21 mouse cellular contexts compared by ENCODE assay signal in the genomic region with DNA sequence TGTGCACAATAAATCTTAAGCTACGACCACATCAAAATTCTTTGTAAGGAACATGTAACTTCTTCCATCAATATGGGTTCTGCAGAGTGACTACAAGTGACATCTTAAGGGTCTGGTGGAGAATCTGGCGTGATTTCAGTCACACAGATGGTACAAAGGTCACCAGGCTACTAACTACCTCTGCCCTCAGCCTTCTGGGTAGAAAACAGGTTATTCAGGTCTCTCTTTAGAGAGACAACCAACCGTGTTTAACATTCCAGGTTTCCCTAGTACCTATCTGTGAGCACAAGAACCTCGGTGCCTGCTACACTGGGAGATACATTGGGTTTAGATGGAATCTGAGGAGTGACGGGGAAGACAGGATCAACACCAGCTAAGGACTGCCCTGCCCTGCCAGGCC. TPM values are rescaled to one million over a fixed set of nuclear protein-coding genes. Genes with fewer than 3 reads are reported as not detected.
DNase-seq lines count a peak whose midpoint lies in the region; ATAC-seq and TF ChIP-seq lines count a peak whose summit lies in the region.
"Had no signal": no experiment of that assay in that cellular context is flagged by ENCODE, and none has a peak within 500 bp of the region (broad histone marks: within the 10 kb centered on the region; RNA-seq: fewer than 3 reads in every experiment).

No protein-coding gene starts in this region.

- H3K27ac ChIP-seq in kidney, adult 2 months (ENCODE audit: insufficient read depth, low read depth, low read length), result peak overlapping the region; percentile 66
- no peak overlapping the region for H3K27ac ChIP-seq in intestine, embryonic 15.5 days
- H3K27ac ChIP-seq in intestine, postnatal 0 days (ENCODE audit: low read depth, low read length), result no peak overlapping the region
- H3K27ac ChIP-seq: embryonic facial prominence, embryonic 10.5 days; forebrain, embryonic 13.5 days; gastrocnemius, adult 2 months; heart, embryonic 10.5 days; hindbrain, embryonic 10.5 days; hindbrain, embryonic 14.5 days had no signal

- H3K36me3 ChIP-seq in kidney, adult 2 months (ENCODE audit: control insufficient read depth, insufficient read depth, low read length), result no peaks in the 10 kb centered on the region
- no peaks in the 10 kb centered on the region for H3K36me3 ChIP-seq in intestine, embryonic 15.5 days
- H3K36me3 ChIP-seq in intestine, postnatal 0 days (ENCODE audit: control insufficient read depth, insufficient read depth), result no peaks in the 10 kb centered on the region
- H3K36me3 ChIP-seq: embryonic facial prominence, embryonic 10.5 days; heart, embryonic 10.5 days; hindbrain, embryonic 10.5 days had no signal

- TF ChIP-seq CTCF in kidney, adult 2 months (conservative IDR thresholded peaks at IDR 0.05; ENCODE audit: insufficient read depth, insufficient read length, low read depth, low read length), result no peak
- no peak for TF ChIP-seq CTCF in intestine, postnatal 0 days (IDR thresholded peaks at IDR 0.05; ENCODE audit: low read depth)

- ATAC-seq in intestine, embryonic 15.5 days, result peak; percentile 77
- peak; percentile 49 for ATAC-seq in intestine, postnatal 0 days
- ATAC-seq: forebrain, embryonic 13.5 days; Patski had no signal

- H3K9ac ChIP-seq in intestine, embryonic 15.5 days, result no peak overlapping the region
- H3K9ac ChIP-seq in intestine, postnatal 0 days (ENCODE audit: low read depth, low read length), result no peak overlapping the region
- H3K9ac ChIP-seq: forebrain, embryonic 13.5 days; hindbrain, embryonic 14.5 days had no signal

- H3K4me2 ChIP-seq in intestine, embryonic 15.5 days (replicated peaks), result no peak overlapping the region
- no peak overlapping the region for H3K4me2 ChIP-seq in intestine, postnatal 0 days (replicated peaks; ENCODE audit: low read depth)
- H3K4me2 ChIP-seq: forebrain, embryonic 13.5 days; hindbrain, embryonic 14.5 days had no signal

- H3K4me1 ChIP-seq in kidney, adult 2 months (ENCODE audit: control insufficient read depth, insufficient read depth, low read length), result peaks cover 5% of the 10 kb centered on the region; the same call in 1 of the 2 replicates
- no peaks in the 10 kb centered on the region for H3K4me1 ChIP-seq in intestine, embryonic 15.5 days (replicated peaks)
- no peaks in the 10 kb centered on the region; the same call in 1 of the 2 replicates for H3K4me1 ChIP-seq in intestine, postnatal 0 days (replicated peaks; ENCODE audit: control insufficient read depth, insufficient read depth, low read length)
- H3K4me1 ChIP-seq: embryonic facial prominence, embryonic 10.5 days; forebrain, embryonic 13.5 days; heart, embryonic 10.5 days; hindbrain, embryonic 10.5 days had no signal

- no peaks in the 10 kb centered on the region for H3K27me3 ChIP-seq in kidney, adult 2 months (replicated peaks; ENCODE audit: control insufficient read depth, insufficient read depth, low read length)
- H3K27me3 ChIP-seq in intestine, embryonic 15.5 days (replicated peaks), result no peaks in the 10 kb centered on the region
- H3K27me3 ChIP-seq in intestine, postnatal 0 days (replicated peaks; ENCODE audit: control insufficient read depth, insufficient read depth, low read length), result no peaks in the 10 kb centered on the region
- H3K27me3 ChIP-seq: CH12.LX; forebrain, embryonic 13.5 days; Patski had no signal

- H3K4me3 ChIP-seq in kidney, adult 2 months (ENCODE audit: insufficient read depth, low read depth, low read length), result no peak overlapping the region
- H3K4me3 ChIP-seq in intestine, embryonic 15.5 days (replicated peaks), result no peak overlapping the region
- no peak overlapping the region for H3K4me3 ChIP-seq in intestine, postnatal 0 days (ENCODE audit: low read depth, low read length)
- H3K4me3 ChIP-seq: embryonic facial prominence, embryonic 10.5 days; forebrain, embryonic 13.5 days; gastrocnemius, adult 2 months; heart, embryonic 10.5 days; hindbrain, embryonic 10.5 days had no signal

- peak; percentile 75 for DNase-seq in kidney, adult 2 months
- DNase-seq in kidney, postnatal 4 days, result no peak
- peak; percentile 13 for DNase-seq in yolk sac, embryonic 10.5 days (ENCODE audit: low spot score)
- no peak for DNase-seq in T-cell, adult 2 months (ENCODE audit: low spot score)
- DNase-seq: adrenal gland, adult 2 months; adrenal gland, postnatal 25 days; cerebellum, adult 18-20 months; cerebellum, adult 9-11 months; gastrocnemius, adult 2 months; gastrocnemius, postnatal 36 days; heart, adult 18-20 months; heart, postnatal 14 days had no signal

- no peaks in the 10 kb centered on the region for H3K9me3 ChIP-seq in intestine, embryonic 15.5 days
- H3K9me3 ChIP-seq in intestine, postnatal 0 days (ENCODE audit: control insufficient read depth), result no peaks in the 10 kb centered on the region
- H3K9me3 ChIP-seq: forebrain, embryonic 13.5 days; heart, embryonic 10.5 days; hindbrain, embryonic 10.5 days had no signal

- TF ChIP-seq POLR2A in kidney, adult 2 months (IDR thresholded peaks at IDR 0.05; ENCODE audit: low read depth, low read length), result no peak

- 52% methylated on average over 5 of the region's 5 CpGs for WGBS in kidney, adult 2 months
- 54% methylated on average over 5 of the region's 5 CpGs for WGBS in intestine, embryonic 15.5 days
- WGBS in intestine, postnatal 0 days, result 33% methylated on average over 5 of the region's 5 CpGs

RNA-seq across cellular contexts. Expression of a gene that starts 24.0 kb away (rescaled TPM):
- polyA plus RNA-seq in kidney, adult 2 months (2012; rRNA removed), result 6.0 and 8.0 TPM in 2 replicates
- polyA plus RNA-seq in intestine, embryonic 15.5 days (2015; fragmentation: Nextera tagmentation; extraction: Ambion mirVana), result 12.0 and 14.0 TPM in 2 replicates
- polyA plus RNA-seq in intestine, postnatal 0 days (2015; fragmentation: Nextera tagmentation; extraction: Ambion mirVana), result 29.2 and 29.9 TPM in 2 replicates

RNA-seq across cellular contexts. Expression of a gene that starts 24.6 kb away (rescaled TPM):
- 4.2 and 5.4 TPM in 2 replicates for polyA plus RNA-seq in kidney, adult 2 months (2012; rRNA removed)
- 8.6 TPM in 2 replicates for polyA plus RNA-seq in intestine, embryonic 15.5 days (2015; fragmentation: Nextera tagmentation; extraction: Ambion mirVana)
- polyA plus RNA-seq in intestine, postnatal 0 days (2015; fragmentation: Nextera tagmentation; extraction: Ambion mirVana), result 10.6 and 11.8 TPM in 2 replicates

RNA-seq across cellular contexts. Expression of a gene that starts 43.0 kb away (rescaled TPM):
- 3.8 and 5.3 TPM in 2 replicates for polyA plus RNA-seq in kidney, adult 2 months (2012; rRNA removed)
- polyA plus RNA-seq in intestine, embryonic 15.5 days (2015; fragmentation: Nextera tagmentation; extraction: Ambion mirVana), result 1.2 and 2.2 TPM in 2 replicates
- polyA plus RNA-seq in intestine, postnatal 0 days (2015; fragmentation: Nextera tagmentation; extraction: Ambion mirVana), result 7.1 and 9.7 TPM in 2 replicates

Comparison
In these comparisons a context has a peak if more than half of its experiments do, and no peak if none do; other contexts are left out.
1. DNase-seq: peak in kidney, adult 2 months (single experiment) and yolk sac, embryonic 10.5 days (single experiment); none in kidney, postnatal 4 days (0 of 2) and T-cell, adult 2 months (single experiment).